Mouse (Mus musculus): Measurements from ENCODE around the gene Lmln.

- TF ChIP-seq GATA1 (IDR thresholded peaks at IDR 0.05; ENCODE audit: borderline replicate concordance, low read length) (no peak), FLI1 (IDR thresholded peaks at IDR 0.05; ENCODE audit: low read length) (no peak)
These were observed 946 bp downstream of the Lmln start for GRCm38 (mm10) chr16:33063267-33063666.
